Mouse (Mus musculus) cerebellum, postnatal 10 days (tissue): ENCODE results near the gene Creb3l1.
A peak's percentile ranks its signal among the peaks of the same experiment; 100 is the strongest.

Experiments used
- DNase-seq, 2 experiments: peaks; one replicate each; pipeline ENCODE4 v3.0.0; 2021; ENCODE audit warnings: mixed read lengths in 2 of 2

Gene Creb3l1

GRCm38 (mm10) chr2:91962864-91963401, 61.4 kb downstream of the Creb3l1 start:
- DNase-seq, result peak; percentile 63 to 70

DNA sequence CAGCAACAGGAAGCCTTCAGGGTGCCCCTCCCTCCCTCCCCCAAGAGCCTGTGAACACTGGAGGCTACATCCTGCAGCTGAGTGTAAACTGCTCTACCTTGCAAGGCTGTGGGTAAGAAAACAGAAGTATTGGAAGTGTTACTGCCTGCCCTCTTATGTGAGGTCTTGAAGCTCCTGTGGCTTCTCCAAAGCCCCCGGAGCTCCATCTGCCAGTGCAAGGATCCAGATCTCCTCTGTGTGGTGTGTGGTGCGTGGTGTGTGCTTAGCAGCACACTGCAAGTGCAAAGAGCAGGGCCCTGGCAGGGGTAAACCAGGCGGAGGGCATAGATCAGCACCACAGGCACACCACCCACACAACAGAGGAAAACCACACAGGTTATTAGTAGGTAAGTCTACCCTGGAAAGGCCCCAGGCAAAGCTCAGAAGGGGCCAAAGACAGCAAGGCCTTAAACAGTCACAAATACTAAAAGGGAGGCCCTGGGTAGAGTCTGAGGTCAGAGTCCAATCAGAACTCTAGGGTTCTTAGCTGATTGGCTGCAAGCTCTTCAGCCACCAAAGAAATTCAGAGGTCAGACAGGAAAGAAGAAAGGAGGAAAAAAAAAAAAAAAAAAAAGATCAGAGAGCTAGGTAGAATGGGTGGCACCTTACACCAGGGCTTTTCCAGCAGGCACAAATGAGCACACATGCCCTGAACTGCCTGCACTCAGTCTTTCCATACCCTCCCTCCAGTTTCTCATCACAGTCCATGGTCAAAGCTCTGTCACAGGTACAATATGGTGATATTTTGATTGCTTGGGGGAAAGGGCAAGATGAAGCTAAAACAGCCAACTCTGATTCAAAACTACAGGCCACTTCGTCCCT, 62.2 kb downstream of the Creb3l1 start:
- peak in 1 of 2 experiments; percentile 40 for DNase-seq

DNA sequence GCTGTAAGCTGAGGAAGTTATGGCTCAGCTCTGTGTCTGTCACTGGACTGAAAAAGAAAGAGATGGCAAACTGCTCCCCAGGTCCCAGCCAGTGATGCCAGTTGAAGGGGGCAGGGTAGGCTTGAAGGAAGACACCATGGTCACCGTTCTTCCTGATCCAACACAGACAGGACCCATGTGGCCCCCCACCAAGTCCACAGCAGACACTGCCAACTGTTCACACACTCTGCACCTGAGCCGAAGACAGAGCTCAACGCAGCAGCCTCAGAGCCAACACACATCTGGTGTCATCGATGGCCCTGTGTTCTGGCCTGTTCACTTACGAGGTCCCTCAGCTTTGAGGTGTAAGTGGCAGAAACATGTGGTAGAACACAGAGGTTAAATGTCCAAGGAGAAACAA, 63.8 kb downstream of the Creb3l1 start:
- DNase-seq, result peak; percentile 55 to 68

DNA sequence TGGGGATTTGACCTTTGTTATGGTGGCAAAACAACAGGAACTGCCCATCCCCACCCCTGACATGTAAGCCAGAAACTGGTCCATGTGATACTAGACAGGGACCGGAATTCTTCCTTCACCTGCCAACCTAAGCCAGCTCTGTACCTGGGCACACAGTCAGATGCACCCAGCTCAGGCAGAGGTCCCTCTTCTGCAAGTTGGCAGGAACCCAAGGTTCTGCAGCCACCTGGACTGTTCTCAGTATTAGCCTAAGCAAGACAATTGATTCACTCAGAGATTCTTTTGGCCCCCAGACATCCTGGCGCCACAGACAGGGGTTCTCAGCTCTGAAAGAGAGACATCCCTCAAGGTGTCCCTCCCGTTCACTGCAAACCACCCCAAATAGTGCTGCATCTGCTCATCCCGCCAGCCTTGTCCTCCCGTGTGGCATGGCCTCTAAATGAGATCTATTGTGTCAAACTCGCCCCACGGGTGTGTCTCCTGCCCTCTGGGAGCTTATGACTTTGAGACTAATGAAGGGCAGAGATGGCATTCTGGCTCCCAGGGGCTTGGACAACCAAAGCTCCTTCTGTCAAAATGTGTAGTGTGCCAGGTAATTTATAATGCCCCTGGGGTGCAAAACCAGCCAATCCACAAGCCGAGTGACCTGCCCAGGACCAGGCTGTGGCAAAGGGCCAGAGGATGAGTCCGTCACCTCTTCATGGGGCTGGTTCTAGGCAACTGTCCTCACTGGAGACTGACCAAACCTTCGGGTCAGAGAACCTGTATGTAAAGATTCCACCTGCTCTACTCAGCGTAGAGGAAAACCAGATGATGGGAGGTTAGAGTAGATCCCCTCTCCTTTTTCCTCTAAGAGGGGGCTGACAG, 64.5 kb downstream of the Creb3l1 start:
- peak; percentile 89 to 92 for DNase-seq

- DNase-seq, result peak; percentile 78 to 84
Observed at GRCm38 (mm10) chr2:91958701-91959457, 65.4 kb downstream of the Creb3l1 start.

DNA sequence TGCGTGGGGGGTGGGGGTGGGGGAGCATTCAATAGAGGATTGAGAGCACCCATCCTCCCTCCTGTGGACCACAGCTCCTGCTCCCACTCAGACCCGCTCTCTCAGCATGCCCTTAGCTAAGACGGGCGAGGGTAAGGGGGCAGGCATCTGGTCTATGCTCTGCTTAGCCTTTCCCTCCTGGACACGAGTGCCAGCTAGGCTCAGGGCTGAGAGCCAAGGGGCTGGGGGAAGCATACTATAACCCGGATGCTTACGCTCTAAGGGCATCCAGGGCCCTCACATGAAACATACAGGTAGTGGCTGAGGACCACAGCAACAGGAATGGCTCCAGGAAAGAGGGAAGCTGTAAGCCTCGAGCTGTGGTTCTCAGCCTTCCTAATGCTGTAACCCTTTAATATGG, 66.3 kb downstream of the Creb3l1 start:
- DNase-seq, result peak; percentile 71 to 75

DNA sequence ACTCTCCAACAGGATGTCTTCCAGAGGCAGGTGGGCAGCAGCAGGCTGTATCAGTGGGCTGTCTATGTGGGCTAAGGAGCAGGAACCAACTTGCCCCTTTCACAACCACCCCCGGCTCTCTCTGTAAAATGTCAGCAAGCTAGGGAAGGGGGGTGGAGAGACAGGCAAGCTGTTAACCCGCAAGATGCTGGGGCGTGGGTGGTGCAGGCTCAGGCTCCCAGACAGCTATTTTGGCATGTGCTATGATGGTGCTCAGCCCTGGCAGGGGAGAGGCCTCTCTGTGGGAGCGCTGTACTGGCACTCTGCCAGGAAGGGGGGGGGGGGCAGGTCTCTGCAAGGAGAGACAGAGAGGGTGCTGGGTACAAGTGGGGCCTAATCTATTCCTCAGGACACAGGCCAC, 67.2 kb downstream of the Creb3l1 start:
- DNase-seq, result peak; percentile 75

GRCm38 (mm10) chr2:91955875-91956274, 68.4 kb downstream of the Creb3l1 start:
- DNase-seq, result no peak

- peak; percentile 73 to 76 for DNase-seq
Observed at GRCm38 (mm10) chr2:91955121-91955591, 69.1 kb downstream of the Creb3l1 start.

- DNase-seq, result peak; percentile 66 to 73
Observed at GRCm38 (mm10) chr2:91953825-91954224, 70.5 kb downstream of the Creb3l1 start.

GRCm38 (mm10) chr2:91950275-91951085, 73.8 kb downstream of the Creb3l1 start:
- peak; percentile 79 to 85 for DNase-seq

DNA sequence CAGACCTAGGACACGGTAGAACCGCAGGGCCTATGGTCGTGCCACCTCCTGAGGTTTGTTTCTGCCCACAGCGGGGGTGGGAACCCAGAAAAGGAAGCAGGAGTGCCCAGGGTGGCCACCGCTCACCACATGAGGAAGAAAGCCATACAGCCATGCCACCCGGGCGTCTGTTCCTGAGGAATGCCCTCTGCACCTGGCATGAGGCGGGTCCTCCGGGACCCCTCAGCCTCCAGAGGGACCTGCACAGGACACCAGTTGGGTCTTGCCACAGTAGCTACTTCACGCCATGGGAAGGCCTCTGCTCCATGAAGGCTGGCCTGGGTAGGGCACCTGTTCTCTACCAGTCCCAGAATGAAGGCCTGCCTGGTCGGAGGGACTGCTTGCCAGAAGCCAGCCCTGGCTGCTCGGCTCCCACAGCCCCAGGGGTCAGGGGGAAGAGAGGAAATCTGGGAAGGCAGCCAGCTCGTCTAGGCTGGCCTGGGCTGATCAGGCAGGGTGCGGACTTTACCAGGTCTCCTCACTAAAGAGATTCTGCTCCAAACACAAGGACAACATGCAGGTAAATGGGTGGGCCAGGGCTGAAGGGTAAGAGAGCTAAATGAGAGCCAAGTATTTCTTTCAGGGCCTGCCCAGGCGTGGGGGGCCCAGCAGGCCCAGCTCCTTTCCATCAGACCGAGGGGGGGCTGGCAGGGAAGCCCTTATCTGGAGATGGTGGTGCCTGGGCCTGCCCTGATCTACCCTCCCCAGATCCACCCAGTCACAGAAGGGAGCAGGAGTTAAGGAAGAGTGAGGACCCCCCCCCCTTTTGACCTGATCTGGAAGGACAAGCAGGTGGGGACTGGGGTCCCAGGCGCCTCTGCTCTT, 74.7 kb downstream of the Creb3l1 start:
- peak; percentile 84 to 90 for DNase-seq

- DNase-seq, result peak; percentile 63 to 66
Observed at GRCm38 (mm10) chr2:91948792-91949241, 75.5 kb downstream of the Creb3l1 start.

DNA sequence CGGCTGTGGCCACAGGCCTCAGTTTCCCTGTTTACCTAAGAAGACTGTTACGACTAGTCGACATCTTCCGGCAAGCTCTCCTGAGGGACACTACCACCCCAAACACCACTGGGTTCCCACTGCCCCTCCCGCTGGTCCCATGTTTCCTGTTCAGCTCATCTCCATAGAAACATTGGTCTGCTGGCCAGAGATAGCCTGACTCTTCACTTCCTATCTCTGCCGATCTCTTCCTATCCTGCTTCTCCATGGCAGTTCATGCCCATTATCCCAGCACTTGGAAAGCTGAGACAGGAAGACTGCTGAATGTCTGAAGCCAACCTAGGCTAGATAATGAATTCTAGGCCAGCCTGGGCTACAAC, 76.2 kb downstream of the Creb3l1 start:
- DNase-seq, result no peak

- DNase-seq, result peak; percentile 75 to 83
Observed at GRCm38 (mm10) chr2:91947397-91948150, 76.7 kb downstream of the Creb3l1 start.

- peak; percentile 85 to 87 for DNase-seq
Observed at GRCm38 (mm10) chr2:91946836-91947235, 77.5 kb downstream of the Creb3l1 start.

DNA sequence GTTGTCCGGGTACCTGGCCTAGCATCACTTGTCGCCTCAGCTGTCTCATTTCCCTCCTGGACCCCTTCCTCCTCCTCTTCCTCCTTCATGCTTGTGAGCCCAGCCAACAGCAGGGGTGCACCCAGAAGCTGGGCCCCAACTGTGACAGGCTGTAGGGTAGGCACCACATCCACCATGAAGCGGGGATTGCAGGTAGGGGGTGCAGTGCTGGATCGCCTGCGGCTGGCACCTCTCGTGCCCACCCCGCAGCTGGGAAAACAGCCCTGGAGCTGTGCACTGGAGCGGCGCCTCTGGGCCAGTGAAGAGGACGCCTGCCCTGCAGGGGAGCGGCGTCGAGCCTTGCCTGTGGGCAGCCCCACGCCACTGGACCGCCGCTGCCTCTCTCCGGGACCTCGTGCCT, 78.8 kb downstream of the Creb3l1 start, which contains the start of gene Gm9821:
Gene Gm9821 (plus strand): TSS at position 221 of the 400 bp plus-strand sequence.
- peak; percentile 38 to 39 for DNase-seq

DNA sequence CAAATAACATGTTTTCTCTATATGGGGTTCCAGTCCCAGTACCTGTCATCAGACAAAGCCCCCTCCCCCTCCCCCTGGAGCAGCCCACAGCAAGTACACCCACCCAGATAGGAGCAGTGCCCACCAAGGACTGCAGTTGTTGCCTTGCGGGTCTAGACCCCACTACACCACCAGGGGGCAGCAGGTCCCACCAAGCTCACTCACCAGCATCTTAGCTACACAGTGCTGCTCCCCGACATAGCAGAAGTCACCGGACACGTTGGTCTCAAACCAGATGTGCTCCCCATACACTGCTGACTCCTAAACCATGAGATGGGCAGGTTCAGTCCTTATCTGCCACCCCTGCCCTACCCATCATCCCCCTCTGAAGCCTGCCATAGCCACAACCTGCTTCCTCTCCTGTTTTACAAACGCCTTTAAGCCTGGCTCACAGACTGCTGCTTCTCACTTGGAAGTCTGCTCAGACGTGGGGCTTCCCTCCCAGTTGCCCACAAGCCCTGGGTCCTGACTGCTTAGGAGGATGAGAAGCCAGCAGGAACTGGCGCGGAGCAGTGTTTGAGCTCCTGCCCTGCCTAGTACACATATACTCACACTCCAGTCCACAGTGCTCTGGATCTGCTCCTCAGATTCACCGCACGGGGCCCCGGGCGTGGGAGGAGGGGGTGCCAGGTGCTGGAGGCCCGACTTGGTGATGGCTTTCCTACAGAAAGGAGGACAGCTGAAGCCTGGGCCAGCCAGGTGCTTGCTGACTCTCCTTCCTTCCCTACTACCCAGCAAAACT, 79.9 kb downstream of the Creb3l1 start:
- peak; percentile 92 to 94 for DNase-seq

GRCm38 (mm10) chr2:91942356-91942755, 81.9 kb downstream of the Creb3l1 start:
- DNase-seq, result peak in 1 of 2 experiments; percentile 53
